Mouse (Mus musculus) cerebellum, adult 2 months (tissue): ENCODE data around the gene Slc26a8.

Source experiments
- CTCF ChIP-seq: fragments of 200-500 bp; IDR thresholded peaks from 2 replicates; pipeline ENCODE4 v1.5.1; 2011; ENCODE audit warnings: low read depth, mild to moderate bottlenecking, control low read depth, low read length, moderate library complexity, borderline replicate concordance; ENCODE audit not compliant: insufficient read depth
- POLR2A ChIP-seq: fragments of 200-500 bp; IDR thresholded peaks from 2 replicates; pipeline ENCODE4 v1.6.1; 2011; ENCODE audit warnings: low read length, control low read depth, borderline replicate concordance; ENCODE audit not compliant: insufficient read depth

DNA sequence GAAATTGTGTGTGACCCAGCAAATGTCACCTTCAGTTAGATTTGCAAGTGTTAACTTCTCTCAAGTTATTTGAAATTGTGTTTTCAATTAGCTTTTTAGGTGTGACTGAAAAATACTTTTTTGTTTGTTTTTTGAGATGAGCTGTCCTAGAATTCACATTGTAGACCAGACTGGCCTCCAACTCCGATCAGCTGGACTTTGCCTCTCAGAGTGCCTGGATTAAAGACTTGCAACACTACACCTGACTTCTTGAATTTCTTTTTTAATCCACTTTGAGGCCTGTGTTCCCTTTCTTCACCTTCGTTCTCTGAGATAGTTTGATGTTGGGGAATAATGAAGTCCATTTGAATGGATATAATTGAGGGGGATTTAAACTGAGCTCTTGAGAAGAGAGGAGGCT lies 4.0 kb upstream of the Slc26a8 start:
- TF ChIP-seq CTCF (no peak), POLR2A (no peak)
